Mouse (Mus musculus): ENCODE data around the gene Tdrd7.

Tdrd7 gene

GRCm38 (mm10) chr4:45972951-45973350, 7.8 kb downstream of the Tdrd7 start:
- no peak for DNase-seq

DNA sequence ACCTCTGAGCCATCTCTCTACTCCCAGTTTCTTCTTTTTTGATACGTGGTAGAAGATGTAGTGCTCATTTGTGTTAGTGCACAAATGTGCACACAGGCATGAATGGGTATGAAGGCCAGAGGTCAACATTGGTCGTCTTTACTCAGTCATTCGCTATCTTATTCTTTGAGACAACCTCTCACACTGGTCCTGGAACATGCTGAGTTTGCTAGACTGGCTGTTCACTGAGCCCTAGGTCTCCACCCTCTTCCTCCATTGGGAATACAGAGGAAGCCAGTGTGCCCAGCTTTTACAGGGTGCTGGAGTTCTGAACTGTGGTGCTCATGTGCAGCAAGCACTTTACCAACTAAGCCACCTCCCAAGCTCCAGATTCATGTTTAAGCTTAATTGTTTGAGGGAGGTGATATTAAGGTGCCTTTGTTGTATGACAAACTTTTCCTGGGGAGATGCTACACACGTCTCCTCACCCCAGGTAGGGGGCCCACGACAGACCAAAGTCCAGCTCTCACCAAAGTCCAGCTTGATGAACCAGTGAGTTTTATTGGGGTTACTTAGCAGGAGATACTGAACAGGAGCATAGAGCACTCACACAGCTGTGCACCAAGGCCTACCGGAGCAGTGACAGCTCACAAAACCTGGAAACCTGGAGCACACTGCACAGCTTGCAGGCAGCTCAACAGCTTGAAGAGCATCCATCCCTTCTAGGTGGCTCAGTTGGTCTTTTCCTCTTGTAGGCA, 12.0 kb downstream of the Tdrd7 start:
- DNase-seq = no peak

DNA sequence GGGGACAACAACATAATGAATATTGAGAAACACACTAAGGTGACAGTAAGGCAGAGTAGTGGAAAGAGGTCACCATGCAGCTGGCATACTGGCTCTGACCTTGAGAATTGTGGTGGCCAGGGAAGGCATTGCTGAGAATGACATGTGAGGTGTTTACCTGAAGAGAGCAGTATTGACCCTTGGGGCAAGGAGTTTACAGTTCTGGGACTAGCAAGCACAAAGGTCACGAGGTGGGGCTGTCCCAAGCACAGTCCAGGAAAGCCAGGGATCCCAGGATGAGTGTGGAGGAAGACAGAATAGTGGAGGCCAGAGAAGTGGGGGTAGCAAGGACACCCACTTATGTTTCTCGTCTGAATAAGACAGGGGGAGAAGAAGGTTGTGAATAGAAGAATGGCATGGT, 14.8 kb downstream of the Tdrd7 start:
- DNase-seq = no peak

- no peak for DNase-seq
Measured at GRCm38 (mm10) chr4:45981054-45981453, 15.9 kb downstream of the Tdrd7 start.

GRCm38 (mm10) chr4:45990427-45991135, 25.4 kb downstream of the Tdrd7 start:
- no peak for DNase-seq

GRCm38 (mm10) chr4:45998536-45998935, 33.4 kb downstream of the Tdrd7 start:
- no peak for DNase-seq

DNA sequence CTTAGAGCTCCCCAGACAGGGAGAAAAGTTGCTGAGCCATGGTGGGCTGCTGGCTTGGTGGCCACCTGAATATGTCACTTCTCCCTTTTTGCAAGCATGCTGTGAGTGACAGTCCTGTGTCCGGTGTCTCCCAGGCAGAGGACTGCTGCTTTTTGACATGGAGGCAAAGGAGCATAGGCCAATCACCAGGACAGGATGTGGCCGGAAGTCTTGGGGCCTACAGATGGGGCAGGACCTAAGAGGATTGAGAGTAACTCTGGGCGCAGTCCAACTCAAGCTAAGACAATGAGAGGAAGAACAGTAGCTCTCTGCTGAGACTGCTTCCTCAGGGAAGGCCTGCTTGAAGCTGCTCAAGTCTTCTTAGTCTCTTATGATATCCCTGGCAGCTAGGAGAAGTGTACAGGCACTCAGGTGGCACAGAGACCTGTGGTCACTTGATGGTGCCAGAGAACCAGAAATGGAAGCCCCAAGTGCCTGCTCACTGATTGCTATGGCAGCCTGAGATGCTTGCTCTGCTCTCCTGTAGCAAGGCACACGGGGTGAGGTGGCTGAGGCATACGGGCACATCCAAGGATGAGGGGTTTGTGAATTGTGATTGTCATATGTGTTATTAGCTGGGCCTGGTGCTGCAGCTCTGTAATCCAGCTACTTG, 43.1 kb downstream of the Tdrd7 start:
- DNase-seq = no peak

DNA sequence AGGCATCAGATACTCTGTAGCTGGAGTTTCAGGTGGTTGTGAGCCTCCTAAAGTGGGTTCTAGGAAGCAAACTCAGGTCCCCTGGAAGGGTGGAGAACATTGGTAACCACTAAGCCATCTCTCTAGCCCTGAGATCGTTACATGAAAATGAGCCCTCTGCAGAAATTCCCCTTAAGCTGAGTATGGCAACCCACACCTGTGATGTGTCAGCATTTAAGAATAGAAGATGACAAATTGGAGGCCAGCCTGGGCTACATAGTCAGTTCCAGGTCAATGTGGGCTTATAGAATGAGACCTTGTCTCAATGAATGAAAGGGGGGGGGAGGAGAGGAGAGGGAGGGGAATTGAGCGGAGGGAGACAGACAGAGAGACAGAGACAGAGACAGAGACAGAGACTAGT, 46.6 kb downstream of the Tdrd7 start:
- no peak for DNase-seq

DNA sequence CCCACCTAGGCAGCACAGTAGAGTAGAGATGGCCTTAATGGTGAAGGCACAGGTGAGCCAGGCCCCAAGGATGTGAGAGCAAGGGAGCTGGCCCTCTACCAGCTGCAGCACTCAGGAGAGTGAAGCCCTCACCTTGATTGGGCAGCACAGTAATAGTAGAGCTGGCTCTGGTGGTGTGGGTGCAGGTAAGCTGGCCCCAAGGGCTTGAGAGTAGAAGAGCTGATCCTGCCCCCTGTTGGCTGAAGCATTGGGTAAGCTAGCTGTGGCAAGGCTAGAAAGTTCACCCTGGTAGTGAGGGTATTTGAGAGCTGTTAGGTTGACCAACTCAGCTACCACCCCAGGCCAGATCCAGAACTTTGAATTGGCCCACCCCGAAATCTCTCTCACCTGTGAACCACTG, 50.5 kb downstream of the Tdrd7 start:
- no peak for DNase-seq

DNA sequence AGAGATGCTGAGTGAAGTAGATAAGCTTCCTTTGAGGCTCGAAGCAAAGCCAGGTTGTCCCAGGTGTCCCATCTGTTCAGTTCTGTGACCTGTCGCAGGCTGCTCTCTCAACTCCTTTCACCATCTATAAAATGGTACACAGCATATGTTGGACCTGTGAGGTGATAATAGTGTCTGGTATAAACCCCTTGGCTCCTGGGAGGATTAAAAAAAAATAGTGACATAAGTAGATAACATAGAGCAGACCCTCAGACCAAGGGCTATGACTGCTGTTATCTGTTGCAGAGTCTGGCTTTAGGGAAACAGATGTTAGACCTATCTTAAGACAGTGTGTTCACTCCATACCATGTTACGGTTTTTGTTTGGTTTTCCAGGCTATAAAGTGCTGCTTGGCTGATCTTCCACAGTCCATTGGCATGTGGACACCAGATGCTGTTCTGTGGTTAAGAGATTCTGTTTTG, 57.9 kb downstream of the Tdrd7 start:
- DNase-seq = peak; percentile 68

DNA sequence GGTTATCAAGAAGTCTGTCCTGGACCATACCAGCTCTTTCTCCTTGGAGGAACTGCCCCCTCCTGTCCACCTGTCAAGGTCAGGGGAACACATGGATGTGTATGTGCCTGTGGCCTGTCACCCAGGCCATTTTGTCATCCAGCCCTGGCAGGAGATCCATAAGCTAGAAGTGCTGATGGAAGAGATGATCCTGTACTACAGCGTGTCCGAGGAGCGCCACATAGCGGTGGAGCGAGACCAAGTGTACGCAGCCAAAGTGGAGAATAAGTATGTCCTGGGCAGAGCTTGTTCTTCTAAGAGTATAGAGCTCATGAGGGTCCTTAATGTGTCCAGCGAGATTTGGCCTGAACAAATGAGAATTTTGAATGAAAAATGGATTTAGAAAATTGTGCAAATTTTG, 60.8 kb downstream of the Tdrd7 start:
- DNase-seq = no peak

DNA sequence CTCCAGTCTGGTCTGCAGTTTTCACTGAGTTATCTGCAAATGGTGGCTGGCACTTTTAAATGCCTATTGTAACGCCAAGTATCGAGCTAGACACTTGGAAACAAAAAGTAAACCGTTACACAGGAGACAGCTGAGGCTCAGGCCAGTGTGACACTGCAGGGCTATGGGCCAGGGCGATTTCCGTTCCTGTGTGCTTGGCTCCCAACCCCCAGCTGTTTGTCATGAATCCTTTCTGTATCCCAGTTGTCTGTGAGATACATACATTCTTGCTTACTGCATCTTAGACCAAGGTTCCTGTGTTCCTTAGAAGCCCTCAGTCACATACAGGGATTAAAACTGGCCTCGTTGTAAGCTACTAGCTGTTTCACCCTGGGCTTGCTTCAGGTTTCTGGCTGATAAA, 63.1 kb downstream of the Tdrd7 start:
- no peak for DNase-seq

- no peak for DNase-seq
Measured at GRCm38 (mm10) chr4:46028781-46029180, 63.6 kb downstream of the Tdrd7 start.

DNA sequence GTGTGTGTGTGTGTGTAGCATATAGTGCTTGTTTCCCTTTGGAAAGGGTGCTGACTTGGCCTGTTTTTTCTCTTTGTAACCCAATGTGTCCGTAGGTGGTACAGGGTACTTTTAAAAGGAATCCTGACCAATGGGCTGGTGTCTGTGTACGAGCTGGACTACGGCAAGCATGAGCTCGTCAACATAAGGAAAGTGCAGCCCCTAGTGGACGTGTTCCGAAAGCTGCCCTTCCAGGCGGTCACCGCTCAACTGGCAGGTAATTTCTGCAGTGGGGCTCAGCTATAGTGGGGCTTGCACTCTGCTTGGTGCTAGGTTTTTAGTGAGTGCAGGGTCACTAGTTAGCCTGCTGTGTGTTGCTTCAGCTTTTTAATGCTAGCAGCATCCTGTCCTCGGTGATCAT, 64.4 kb downstream of the Tdrd7 start:
- DNase-seq = no peak

DNA sequence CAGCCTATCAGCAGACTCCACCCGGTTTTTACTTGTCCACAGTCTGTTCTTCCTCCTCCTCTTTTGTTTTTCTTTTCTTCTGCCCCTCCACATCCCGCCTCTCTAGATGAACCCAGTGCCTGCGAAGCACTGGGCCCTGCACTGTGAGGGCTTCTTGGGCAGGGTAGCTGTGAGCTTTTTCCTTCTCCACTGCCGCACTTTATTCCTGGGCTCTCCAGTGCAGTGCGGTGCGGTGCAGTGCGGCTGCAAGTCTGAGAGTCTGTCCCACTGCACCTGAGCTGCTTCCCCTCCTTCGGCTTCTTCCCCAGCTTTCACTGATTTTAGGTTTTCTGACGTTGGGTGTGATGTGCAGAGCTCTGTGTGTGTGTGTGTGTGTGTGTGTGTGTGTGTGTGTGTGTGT, 67.3 kb downstream of the Tdrd7 start:
- no peak for DNase-seq

GRCm38 (mm10) chr4:46033197-46033596, 68.1 kb downstream of the Tdrd7 start:
- DNase-seq = no peak

DNA sequence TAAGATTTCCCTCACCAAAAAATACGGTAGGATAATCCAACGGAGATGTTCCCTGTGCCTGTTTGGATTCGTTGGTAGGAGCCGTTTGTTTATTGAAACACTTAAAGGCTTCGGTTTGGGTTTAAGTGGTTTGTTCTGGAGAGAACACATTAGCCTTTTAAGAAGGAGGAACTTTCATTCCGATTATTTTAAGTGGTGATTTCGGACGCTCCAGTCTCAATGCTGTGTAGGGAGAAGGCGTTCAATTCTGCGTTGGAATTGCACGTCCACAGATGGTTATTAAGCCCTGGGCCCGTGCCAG, 73.4 kb downstream of the Tdrd7 start:
- DNase-seq = no peak

GRCm38 (mm10) chr4:46038892-46039751, 74.0 kb downstream of the Tdrd7 start, which contains the start of gene Tmod1:
Gene Tmod1, plus strand, starts transcription at chr4:46038935.
- DNase-seq = peak; percentile 85

DNA sequence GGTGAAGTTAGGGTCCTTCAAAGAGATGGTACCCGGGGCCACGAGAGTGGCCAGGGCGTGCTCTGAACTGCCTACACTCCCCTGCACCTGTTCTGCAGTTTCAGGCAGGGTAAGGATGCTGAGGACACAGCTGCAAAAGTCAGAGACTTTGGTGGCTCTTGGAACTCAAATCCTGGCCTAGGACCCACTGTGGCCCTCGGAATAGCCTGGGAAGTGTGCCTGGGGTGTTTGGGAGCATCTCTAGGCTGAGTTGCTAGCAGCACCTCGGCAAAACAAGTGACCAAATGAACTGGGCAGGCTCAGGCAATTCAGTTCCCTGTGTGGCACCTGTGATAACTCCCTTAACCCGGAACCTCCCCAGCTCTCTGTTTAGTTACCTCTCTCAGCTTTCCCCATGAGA, 74.8 kb downstream of the Tdrd7 start:
- DNase-seq = no peak

- DNase-seq = peak; percentile 81
Measured at GRCm38 (mm10) chr4:46040594-46041192, 75.6 kb downstream of the Tdrd7 start.

DNA sequence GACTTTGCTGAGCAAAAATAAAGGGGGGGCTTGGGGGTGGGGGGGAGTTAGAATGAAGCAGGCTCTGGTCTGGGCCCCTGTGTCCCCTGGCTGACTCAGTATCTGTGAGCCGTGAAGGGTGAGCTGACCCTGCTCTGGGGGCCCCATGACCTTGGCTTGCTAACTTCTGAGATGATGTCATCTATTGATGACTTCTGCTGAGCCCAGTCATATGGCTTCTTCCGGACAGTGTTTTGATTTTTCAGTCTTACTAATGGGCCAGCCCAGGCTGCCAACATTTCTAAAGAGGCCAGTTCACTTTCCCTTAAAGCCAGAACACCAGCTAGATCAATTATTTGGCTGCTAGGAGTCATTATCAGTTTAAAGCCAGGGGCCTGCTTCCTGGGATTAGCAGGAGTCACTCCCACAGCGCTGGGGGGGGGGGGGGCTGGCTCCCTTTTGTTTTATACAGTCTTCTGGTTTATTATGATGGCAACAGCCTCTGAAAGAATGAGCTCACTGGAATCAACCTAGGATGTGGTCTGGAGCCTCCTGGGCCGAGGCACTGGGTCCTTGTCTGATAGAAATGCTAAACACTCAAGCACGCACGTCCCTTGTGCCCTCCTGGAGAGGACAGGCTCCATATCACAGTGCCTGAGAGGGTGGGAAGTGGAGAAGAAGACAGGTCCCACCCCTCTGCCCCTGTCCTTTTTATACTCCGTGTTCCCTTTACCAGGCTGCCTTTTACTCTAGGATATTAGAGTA, 76.8 kb downstream of the Tdrd7 start:
- no peak for DNase-seq

DNA sequence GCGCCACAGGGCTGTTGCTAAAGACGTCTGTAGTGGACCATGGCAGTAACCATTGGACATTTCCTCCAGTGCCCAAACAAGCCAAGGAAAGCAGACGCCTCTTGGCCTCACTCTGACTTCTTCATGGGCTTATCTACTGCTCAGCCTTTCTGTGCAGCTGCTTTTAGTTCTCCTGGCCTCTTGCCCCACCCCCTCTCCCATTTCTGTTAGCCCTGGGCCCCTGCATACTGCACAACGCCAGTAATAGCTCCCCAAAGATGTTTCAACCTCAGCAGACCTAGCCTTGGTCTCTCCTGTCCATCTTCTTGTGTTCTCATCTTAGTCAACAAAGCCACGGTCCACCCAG, 77.3 kb downstream of the Tdrd7 start:
- no peak for DNase-seq

All from cerebellum, adult 9-10 months (tissue).